Mouse (Mus musculus): Measurements from ENCODE around the gene Mlh1. TPM values are rescaled to one million over a fixed set of nuclear protein-coding genes. Genes with fewer than 3 reads are reported as not detected.
A peak's percentile ranks its signal among the peaks of the same experiment; 100 is the strongest.

Gene Mlh1
- polyA plus RNA-seq (2012; rRNA removed) = 32.6 and 37.4 TPM in 2 replicates

- peak; percentile 98 to 100 for DNase-seq (ENCODE audit: extremely low spot score in 1 of 2, low spot score in 1 of 2)
These were observed at the start of gene Mlh1, which contains the start of gene Epm2aip1 for GRCm38 (mm10) chr9:111271434-111272160. Gene Mlh1, minus strand, starts transcription at chr9:111271791. Gene Epm2aip1, plus strand, starts transcription at chr9:111271929.

GRCm38 (mm10) chr9:111320912-111321311 lies 49.3 kb upstream of the Mlh1 start:
- peak; percentile 48 to 60 for DNase-seq (ENCODE audit: extremely low spot score in 1 of 2, low spot score in 1 of 2)

DNA sequence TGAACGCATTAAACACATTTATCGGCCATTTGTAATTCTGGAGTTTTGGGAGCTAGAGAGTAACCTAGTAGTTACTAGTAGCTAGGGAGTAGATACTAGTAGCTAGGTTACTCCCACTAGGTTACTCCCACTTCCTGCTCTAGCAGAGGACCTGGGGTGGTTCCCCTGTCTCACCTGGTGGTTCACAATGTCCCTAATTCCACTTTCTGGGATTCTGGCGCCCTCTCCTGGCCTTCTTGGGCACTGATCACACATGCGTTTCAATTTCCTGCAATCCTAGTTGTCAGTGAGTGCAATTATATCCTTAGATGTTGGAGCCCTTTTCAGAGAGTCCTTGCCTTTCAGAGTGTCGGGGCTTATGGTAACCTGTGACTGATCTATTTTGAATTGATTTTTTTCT lies 42.6 kb upstream of the Mlh1 start:
- DNase-seq (ENCODE audit: extremely low spot score in 1 of 2, low spot score in 1 of 2) = peak in 1 of 2 experiments; percentile 91

DNA sequence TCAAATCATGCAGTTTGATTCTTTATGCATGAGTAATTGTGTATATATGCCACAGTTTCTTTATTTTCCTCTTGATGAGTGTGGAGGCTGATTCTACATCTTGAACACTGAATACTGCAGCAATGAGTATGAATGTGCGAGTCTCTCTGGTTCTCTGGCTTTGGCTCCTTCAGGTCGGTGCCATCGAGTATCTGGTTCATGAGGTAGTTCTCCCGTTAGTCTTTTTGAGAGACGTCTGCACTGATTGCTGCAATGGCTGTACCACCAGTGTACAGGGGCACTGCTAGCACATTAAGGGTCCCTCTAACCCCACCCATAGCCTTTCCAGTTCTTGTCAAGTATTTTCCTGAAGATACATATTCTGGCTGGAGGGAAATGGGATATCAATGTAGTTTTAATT lies 42.2 kb upstream of the Mlh1 start:
- no peak for DNase-seq (ENCODE audit: extremely low spot score in 1 of 2, low spot score in 1 of 2)

DNA sequence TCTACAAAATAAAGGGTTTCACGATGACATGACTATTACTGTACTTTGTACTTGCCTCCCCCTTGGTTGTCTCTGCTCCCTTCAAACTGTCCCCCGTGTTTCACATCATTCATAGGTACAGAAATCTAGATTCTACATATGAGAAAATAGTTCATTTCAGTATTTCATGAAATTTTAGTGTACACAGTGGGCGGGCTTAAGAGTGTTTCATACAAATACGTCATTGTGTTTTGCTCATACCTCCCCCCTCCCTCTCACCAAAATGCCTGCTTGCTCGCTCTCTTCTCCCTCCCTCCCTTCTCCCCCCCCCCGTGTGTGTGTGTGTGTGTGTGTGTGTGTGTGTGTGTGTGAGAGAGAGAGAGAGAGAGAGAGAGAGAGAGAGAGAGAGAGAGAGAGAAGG lies 41.7 kb upstream of the Mlh1 start:
- no peak for DNase-seq (ENCODE audit: extremely low spot score in 1 of 2, low spot score in 1 of 2)

DNA sequence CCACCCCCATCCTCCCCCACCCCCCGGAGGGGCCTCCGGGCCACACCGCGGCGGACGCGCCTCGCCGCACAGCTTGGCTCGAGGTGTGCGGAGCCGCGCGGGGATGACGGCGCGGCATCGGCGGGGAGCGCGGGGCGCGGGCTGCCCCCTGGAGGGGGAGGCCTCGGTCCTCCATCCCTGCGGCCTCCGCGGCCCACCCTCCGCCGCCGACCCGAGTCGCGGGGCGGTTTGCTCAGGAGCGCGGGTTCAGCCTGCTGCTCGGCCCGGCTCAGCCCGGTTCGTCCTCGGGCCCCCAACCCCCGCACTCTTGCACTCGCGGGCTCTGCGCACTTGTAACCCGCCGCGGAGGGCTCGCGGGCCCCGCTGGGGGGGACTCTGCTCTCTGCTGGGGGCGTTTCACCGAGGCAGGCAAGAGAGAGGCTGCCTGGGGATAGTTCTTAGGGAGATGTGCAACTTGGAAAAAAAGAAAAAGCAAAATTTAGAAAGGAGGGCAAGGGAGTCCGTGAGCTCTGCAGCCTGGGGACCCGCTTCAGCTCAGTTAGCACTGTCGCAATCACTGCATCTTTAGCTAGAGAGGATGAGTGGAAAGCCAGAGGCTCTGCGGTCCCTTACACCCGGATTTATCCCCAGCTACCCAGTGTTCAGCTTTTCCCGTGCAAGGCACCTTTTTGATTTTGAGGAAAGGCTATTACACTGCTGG lies 41.0 kb upstream of the Mlh1 start:
- no peak for DNase-seq (ENCODE audit: extremely low spot score in 1 of 2, low spot score in 1 of 2)

GRCm38 (mm10) chr9:111311843-111312441 lies 40.4 kb upstream of the Mlh1 start:
- no peak for DNase-seq (ENCODE audit: extremely low spot score in 1 of 2, low spot score in 1 of 2)

DNA sequence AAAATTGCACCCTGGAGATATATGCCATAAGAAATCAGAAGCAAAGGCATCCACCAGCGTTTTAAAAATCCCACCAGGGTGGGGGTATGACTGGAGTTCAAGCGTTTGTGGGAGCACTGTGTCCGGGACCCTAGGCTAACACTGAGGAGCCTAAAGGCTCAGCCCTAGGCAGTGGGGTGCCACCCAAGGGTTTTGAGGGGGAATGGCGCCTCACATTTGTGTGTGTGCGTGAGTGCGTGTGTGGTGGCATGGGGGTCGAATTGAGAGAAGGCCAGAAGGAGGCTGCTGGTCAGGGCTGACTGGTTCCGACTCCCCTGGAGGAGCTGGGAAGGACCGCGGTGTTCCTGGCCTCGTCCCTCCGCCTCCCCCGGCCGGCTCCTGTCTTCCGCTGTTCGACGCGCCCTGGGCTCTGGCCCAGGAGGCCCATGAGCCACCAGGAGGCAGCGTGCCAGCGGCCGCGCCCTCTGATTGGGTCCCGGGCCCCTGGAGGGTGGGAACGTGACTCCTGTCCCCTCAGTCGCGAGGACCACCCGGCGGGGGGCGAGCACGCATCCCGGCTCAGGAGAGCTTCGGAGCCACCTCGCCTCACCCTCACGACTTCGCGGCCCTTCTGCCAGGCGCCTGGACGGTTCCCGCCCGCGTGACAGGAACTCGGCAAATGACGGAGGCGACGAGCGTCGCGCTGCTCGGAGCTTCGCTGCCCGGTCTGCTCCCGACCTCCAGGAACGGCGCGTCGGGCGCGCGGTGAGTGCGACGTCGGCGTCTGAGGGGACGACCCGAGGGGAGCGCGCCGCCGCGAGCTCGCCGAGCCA lies 39.6 kb upstream of the Mlh1 start, which contains the start of gene Trank1:
Trank1 (plus strand) TSS at position 709 of the 812 bp plus-strand sequence.
- no peak for DNase-seq (ENCODE audit: extremely low spot score in 1 of 2, low spot score in 1 of 2)

DNA sequence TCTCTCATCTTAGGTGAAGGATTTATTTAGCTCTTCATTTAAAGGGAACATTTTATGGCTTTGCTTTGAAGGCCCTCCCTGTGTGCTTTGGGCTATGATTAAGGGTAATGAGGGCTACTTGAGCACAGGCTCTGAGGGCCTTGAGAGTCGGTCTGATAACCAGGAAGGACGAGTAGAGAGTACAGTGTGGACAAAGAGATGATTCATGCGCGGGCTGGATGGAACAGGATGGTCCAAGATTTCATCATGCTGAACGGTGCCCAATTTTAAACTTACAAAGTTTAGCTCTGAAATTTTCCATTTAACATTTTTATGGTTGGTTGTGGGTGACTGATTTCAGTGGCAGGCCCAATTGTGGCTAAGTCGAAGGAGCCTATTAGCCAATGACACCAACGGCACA lies 34.6 kb upstream of the Mlh1 start:
- no peak for DNase-seq (ENCODE audit: extremely low spot score in 1 of 2, low spot score in 1 of 2)

- peak; percentile 48 to 68 for DNase-seq (ENCODE audit: extremely low spot score in 1 of 2, low spot score in 1 of 2)
These were observed 32.4 kb upstream of the Mlh1 start for GRCm38 (mm10) chr9:111304036-111304435.

DNA sequence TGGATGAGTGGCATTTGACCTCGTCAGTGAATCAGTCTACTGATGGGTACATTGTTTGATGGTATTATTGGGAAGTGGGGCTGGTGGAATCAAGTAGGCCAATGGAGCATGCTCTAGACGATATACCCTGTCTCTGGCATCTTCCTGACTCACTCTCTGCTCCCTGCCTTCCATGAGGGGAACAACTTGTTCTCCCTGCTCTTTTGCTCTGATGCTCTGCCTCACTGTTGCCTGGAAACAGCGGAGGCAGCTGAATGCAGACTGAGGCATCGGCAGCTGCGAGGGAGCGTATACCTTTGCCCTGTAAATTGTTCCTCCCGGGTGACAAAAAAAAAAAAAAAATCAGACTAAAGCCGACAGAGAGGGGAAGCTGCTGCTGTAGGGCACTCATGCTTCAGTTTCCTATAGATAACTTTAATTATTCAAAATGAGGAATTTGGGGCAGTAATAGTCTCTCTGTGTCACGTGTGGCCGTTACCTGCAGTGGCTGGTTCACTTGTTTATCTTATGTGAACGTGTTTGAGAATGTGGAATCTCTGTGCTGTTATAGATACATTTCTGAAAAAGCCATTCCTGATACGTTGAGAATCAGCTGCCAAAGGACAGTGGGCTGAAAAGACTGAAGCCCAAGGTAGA lies 30.7 kb upstream of the Mlh1 start:
- DNase-seq (ENCODE audit: extremely low spot score in 1 of 2, low spot score in 1 of 2) = peak in 1 of 2 experiments; percentile 69

DNA sequence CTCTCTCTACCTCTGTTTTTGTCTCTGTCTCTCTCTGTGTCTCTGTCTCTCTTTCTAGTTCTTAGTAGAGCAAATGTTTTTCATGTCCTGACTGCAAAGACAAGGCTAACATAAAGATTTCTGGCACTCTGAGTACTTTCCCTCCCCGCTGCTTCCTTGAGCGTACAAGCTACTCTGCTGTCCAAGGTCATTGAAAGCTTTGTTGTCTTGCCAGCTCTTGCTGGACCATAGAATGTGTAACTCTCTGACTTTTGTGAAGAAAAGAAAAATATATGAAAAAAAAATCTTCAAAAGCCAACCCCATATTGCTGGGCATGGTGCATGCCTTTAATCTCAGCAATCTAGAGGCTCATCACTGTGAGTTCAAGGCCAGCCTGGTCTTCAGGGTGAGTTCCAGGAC lies 27.0 kb upstream of the Mlh1 start:
- no peak for DNase-seq (ENCODE audit: extremely low spot score in 1 of 2, low spot score in 1 of 2)

GRCm38 (mm10) chr9:111296433-111296832 lies 24.8 kb upstream of the Mlh1 start:
- no peak for DNase-seq (ENCODE audit: extremely low spot score in 1 of 2, low spot score in 1 of 2)

GRCm38 (mm10) chr9:111295323-111295722 lies 23.7 kb upstream of the Mlh1 start:
- DNase-seq (ENCODE audit: extremely low spot score in 1 of 2, low spot score in 1 of 2) = no peak

DNA sequence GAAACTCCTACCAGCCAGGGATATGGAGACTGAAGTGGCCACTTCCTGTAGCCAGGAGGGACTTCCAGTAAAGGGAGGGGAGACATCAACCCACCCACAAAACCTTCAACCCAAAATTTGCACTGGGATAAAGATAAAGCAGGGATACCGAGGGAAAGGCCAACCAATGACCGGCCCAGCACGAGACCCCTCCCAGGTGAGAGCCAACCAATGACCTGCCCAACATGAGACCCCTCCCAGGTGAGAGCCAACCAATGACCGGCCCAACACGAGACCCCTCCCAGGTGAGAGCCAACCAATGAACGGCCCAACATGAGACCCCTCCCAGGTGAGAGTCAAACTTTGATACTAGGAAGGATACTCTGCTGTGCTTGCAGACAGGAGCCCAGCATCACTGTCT lies 23.3 kb upstream of the Mlh1 start:
- no peak for DNase-seq (ENCODE audit: extremely low spot score in 1 of 2, low spot score in 1 of 2)

- no peak for DNase-seq (ENCODE audit: extremely low spot score in 1 of 2, low spot score in 1 of 2)
These were observed 21.6 kb upstream of the Mlh1 start for GRCm38 (mm10) chr9:111293234-111293633.

- no peak for DNase-seq (ENCODE audit: extremely low spot score in 1 of 2, low spot score in 1 of 2)
These were observed 19.0 kb upstream of the Mlh1 start for GRCm38 (mm10) chr9:111290539-111291100.

DNA sequence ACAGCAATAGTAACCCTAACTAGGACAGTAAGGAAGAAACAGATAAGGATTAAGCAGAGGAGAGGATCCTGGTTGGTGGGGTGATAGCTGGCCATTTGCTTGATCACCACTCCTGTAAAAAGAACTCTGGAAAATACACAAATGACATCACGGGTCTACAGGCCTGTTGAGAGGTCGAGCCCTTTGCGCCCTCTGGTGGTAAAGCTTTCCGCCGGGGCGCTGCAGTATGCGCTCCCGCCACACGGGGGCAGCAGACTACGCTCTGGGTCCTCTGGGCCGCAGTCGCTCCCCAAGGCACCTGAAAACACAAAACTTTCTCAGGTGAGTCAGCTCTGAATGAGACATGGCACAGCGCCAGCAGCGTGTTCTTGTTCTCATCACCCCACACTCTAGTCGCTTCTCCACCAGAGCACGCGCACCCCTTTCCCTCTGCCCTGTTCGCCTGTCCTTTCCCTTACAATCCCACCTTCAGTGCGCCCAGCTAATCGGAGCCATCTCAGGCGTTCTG lies 18.3 kb upstream of the Mlh1 start:
- DNase-seq (ENCODE audit: extremely low spot score in 1 of 2, low spot score in 1 of 2) = peak; percentile 89 to 99

DNA sequence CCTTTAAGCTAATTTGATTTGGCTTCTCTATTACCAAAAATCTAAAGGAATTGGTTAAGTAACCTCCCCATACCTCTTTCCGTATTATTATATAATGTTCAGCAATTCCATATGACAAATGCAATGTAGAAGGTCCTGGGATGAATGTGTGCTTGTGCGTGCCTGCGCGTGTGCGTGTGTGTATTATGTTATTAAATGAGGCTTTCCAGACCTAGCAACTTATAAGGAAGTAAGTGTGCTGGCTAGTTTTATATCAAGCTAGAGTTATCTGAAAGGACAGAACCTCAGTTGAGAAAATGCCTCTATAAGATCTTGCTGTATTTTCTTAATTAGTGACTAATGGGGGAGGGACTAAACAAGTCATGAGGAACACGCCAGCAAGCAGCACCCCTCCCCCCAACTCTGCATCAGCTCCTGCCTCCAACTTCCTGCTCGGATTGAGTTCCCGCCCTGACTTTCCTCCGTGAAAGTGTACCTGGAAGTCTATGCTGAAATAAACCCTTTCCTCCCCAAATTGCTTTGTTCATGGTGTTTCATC lies 17.8 kb upstream of the Mlh1 start:
- DNase-seq (ENCODE audit: extremely low spot score in 1 of 2, low spot score in 1 of 2) = no peak

All from frontal cortex, adult 2 months (tissue).